Mouse (Mus musculus) CD4-positive helper T cell, adult 2 months (primary cell): ENCODE measurements around the gene Acsm2.
"Not testable (repeated sequence)": the region's sequence is repeated elsewhere in the genome, so short reads cannot be mapped to it uniquely, and the experiment has no call there.

Source experiments
- DNase-seq: peaks from one replicate; pipeline ENCODE4 v3.0.0-alpha.2; 2012; ENCODE audit warnings: low read depth, missing footprints, low spot score

Gene Acsm2

DNA sequence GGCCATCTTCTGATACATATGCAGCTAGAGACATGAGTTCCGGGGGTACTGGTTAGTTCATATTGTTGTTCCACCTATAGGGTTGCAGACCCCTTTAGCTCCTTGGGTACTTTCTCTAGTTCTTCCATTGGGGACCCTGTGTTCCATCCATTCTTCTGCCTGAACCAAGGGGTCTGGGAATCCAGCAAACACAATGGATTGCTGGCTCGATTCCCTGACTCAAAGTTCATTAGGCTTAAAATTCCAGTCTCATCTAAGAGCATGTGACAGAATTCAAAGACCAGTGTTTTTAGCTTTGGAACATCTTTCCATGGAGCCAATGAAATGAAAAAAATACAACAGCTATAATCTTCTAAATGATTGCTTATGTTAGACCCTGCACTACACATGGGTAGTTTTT is 8.3 kb downstream of the Acsm2 start:
- DNase-seq, result not testable (repeated sequence)

DNA sequence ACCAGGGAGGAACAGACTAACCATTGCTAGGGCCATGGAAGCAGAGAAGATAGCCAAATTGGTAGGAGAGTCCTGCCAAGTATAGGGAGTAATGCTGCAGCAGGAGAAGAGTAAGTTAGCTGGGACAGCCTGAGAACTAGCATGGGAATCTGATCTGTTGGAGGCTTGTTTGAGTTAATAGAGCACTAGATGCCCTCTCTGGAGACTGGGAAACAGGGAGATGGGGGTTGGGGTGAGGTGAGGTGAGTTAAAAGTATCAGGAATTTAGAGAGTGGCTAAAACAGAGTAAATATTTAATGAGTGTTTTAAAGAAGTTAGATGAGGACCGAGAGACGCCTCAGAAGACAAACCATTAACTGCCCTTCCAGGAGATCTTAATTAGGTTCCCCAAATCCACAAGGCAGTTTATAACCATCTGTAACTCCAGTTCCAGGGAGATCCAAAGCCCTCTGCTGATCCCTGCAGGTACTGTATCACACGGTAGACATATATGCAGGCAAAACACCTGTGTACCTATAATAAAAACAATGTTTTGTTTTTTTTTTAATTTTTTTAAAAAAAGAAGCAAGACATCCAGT is 40.5 kb downstream of the Acsm2 start:
- no peak for DNase-seq

DNA sequence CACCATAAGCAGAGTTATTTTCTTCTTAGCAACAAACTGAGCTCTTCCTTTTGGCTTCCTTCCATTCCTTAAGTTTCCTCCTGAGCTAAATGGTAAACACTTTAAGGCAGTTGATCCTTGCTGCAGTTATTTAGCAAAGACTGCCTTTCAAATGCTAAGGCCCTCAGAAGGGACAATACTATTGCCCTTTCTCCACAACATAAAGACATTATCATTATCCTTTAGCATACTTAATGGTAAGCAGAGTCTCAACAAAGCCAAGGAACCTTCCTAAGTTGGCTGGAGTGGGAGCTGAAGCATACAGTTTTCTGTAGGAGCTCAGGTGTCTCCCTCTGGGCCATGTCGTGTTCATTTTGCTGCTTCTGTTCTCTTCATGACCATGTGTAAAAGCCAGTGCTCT is 41.2 kb downstream of the Acsm2 start:
- no peak for DNase-seq

DNA sequence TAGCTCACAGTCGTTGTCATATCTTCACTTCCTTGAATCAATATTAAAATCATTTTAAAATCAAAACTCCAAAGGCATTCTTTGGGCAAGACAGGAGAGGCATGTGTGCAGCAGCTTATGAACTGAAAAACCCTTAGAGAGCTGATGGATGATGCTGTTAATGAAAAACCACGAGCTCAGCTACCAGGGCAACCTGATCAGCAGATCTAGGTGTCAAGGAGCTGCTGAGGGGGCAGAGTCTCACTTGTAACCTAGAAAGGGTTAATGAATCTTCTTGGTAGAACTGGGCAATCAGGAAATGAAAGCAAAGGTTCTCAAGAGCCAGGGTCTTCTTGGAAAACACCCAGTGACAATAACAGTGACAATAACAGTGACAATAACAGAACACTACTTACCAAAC is 42.4 kb downstream of the Acsm2 start:
- no peak for DNase-seq

DNA sequence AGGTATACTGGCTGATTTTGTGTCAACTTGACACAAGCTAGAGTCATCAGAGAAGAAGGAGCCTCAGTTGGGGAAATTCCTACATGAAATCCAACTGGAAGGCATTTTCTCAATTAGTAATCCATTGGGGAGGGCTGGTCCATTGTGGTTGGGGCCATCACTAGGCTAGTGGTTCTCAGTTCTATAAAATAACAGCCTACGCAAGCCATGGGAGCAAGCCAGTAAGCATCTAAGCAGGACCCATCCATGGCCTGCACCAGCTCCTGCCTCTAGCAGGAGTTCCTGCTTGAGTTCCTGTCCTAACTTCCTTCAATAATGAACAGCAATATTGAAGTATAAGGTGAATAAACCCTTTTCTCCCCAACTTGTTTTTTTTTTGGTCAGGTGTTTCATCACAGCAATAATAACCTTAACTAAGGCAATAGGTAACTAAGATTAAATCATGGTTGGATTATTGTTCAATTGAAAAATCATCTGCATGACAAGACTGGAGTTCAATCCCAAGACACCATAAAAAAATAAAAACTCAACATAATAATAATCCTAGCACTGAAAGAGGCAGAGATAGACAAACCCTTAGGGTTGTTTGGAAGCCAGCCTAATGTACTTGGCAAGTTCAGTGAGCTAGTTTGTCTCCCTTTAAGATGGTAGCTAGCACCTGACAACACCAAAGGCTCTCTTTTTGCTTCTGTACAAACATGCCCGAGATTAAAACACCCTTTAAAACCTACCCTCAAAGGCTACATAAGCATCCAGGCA is 47.2 kb downstream of the Acsm2 start:
- DNase-seq, result no peak

DNA sequence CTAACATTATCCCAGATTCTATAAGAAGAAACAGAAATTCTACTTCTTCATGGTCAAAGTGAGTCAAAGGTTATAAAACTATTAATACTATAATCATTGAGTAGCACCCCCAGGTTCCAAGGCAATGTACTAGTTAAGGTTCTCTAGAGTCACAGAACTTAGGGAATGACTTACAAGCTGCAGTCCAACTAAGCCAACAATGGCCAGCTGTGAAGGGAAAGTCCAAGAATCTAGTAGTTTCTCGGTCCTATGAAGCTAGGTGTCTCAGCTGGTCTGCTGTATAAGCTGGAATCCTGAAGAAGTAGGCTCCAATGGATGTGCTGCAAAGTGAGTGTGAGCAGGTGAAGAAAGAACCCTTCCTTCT is 47.8 kb downstream of the Acsm2 start:
- DNase-seq, result no peak

DNA sequence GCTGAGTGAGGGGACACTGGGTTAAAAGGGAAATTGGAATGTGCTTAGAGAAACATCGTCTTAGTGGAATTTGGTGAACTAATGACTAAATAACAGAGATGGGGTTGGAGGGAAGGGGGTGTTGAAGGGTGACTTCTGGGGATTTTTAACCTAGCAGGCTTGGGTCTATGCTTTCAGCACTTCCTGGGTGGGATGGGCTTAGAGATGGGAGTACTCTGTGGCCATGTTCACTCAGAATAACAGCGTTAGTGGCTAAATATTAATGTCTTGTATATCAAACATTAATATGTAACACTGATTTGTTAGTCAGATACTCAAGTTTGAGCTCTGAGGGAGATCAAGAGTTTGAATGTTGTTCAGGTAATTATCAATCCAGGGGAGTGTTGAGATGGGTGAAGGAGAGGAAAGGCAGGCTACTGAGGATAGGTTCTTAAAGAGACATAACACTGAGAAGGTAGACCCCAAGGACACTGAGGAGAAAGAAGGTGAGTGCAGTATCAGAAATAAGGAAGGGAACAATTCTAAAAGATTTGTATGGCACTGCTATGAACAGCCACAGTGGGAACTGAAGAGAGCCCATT is 50.9 kb downstream of the Acsm2 start:
- no peak for DNase-seq

DNA sequence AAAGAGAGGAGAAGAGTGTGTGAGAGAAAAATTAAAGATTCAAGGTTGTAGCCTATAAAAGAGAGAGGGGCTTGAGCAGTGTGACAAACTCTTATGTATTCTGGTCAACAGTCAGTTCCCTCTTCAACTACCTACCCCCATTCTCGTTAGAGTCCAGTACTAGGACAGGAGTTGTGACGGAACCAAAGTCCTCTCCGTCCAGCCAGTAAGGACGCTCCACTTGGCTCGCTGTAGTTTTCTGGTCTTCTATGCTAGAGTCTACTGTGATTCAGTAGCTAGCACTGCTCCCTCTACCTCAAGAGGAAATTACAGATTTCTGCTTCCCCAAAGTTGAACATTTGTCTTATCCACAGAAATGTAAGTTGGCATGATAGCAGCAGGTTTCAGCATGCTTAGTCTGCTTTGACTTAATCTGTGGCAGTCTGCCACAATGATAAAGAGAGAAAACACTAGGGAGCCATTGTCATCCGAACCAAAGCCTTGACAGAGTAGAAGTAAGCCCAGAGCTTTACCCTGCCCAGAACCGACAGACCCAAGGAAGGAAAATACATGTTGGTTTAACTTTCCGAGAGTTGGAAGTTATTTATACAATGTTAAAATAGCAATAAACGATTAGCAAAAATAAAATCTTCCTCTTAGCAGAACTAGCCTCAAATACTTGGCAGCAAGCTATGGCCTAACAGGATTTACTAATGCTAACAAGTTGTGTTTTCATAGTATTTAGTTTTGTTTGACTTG is 52.0 kb downstream of the Acsm2 start:
- DNase-seq, result no peak

DNA sequence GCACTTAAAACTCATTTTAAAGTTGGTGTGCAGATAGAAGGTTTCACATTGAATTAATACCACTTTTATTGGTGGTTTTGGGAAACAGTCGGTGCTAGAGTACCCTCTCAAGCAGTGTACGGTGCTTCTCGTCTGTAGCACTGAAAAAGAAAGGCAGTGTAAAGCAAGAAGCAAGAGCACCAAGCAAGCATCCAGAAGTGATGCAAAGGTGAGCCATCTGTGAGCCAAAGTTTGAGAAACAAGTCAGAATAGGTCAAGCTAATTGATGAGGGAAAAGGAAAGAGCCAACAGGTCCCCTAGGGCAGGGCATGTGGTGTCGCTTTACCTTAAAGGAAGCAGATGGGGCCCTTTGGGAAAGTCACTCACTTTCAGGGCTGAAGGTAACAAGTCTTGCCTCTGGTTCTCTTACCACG is 52.5 kb downstream of the Acsm2 start, which contains the start of gene Acsm1:
Acsm1 (plus strand) TSS at position 363 of the 413 bp plus-strand sequence.
- no peak for DNase-seq

DNA sequence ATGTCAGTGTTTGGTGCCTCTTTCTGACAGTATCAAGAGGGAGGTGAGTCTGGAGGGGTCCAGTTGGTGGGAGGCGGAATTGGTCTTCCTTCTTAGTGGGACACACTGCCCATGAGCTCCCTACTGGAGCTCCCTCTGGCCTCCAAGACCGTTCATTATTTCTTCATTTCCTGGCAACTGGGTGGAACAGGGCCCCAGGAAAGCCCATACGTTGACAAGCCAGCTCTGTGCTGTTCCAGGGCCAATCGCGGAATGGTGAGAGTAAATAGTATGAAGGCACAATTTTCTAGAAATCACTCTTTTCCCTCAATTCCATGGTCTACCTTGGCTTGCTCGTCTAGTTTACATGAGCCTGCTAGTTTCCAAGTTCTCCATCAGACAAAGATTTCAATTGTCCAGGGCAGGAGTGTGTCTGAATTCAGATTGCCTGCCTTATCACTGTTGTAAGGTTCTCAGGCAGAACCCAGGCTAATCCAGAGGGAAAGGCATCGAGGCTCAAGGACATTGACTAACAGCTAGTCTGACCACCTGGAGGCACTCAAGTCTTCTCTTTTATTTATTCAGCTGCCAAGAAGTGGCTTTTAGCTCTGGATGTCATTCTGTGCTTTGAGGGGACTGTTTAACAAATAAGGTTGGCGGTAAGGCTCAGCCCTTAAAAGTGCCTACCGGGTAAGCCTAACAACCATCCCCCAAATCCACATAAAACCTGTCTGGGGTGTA is 53.8 kb downstream of the Acsm2 start:
- DNase-seq, result no peak

DNA sequence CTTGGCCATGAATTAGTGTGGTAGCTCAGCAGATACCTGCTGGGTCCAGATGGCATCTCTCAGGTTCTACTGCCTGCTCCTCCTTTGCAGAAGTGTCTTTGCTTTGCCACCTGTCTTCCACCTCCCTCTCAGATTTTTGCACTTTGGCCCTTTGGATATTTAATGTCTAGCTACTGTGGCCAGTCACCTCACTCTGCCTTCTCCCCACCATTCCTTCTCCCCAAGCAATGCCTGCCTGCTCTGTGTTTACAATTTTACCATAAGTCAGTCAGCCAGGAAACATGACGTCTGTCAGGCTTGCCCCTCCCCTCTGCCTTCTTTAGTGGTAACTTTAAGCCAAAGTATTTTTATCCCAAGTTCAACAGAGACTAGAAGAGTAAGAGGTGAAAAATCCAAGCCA is 62.4 kb downstream of the Acsm2 start:
- no peak for DNase-seq

DNA sequence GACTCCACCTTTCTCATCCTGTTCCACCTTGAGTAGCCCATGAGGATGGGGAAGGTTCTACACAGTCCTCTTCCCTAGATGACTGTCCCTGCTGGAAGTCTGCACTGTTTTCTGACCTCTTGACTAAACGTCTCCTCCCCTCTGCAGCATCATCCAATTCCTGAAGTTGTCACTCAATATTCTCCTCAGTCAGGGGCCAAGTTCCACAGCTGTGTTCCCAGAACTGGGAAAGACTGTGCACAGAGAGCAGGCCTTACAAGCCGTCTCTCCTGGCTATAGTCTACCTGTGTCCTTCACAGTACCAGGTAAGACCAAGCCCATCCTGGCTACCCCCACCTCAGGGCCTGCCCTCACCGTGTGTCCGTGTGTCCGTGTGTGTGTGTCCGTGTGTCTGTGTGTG is 63.5 kb downstream of the Acsm2 start:
- no peak for DNase-seq

DNA sequence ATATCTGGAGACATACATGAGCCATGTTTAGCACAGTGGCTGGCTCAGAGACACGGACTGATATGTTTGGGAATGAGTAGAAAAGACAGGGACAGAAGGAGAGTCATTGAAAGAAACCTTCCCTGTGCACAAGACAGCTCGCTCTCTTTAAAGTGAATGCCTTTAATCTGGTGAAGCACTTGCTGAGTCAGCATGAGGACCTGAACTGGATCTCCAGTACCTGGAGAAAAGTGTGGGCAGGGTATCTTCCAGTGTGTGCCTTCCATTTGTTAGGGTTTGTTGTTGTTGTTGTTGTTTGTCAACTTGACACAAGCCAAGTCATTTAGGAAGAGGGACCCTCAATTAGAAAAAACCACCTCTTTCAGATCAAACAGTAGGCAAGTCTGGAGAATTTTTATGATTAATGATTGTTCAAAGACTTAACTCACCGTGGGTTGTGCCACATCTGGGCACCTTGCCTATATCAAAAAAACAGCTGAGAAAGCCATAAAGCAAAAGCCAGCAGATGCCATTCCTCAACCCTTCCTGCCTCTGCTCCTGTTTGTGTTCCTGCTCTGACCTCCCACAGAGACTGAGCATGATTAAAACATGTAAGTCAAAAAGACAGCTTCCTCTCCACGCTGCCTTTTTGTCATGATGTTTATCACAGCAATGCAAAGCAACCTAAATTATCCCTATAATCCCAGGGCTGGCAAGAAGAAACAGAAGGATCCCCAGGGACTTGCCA is 64.2 kb downstream of the Acsm2 start:
- no peak for DNase-seq

DNA sequence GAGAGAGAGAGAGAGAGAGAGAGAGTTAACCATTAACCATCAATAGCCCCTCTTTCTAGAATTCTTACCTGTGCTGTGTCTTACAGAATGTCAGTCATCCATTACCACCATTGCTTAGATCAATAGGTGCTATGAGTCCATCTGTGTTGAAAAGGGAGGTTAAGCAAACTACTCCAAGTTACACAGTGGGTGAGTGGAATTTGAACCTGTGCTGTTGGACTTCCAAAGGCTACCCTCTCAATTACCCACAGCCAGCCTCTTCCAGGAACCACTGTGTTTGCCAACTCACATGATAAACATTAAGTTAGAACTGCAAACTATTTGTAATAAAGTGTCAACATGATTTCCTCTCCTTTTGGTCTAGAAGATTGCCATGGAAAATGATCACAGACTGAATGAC is 66.0 kb downstream of the Acsm2 start:
- no peak for DNase-seq

DNA sequence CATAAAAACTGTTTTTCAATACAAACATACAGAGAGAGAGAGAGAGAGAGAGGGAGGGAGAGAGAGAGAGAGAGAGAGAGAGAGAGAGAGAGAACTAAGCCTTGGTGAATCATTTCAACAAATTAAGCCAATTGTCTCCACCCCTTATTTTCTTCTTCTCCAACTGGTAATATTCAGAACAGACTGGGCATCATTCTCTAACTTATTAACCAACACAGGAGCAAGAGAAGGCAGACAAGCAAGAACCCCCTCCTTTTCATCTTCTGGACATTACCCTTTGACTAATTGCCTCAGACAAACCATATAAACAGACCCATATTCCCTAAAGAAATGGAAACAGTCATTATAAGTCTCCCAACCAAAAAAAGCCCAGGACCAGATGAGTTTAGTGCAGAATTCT is 84.6 kb downstream of the Acsm2 start:
- DNase-seq, result no peak

DNA sequence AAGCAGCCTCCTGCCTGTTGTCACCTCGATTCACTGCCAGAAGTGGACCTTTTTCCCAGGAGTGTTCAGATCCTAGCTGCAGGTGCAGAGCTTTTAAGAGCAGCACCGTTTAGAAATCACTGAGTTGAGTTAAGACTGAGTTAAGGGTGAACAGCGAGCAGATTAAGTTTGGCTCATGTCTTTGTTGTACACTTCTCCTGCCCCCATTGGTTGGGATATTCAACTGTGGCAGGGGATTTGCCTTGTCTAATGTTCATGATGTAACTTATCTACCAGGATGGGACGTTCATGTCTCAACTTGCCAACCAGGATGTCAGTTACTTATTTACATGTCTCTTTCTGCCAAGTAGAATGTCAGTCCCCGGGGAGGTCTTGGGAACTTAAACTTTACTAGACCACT is 88.2 kb downstream of the Acsm2 start:
- no peak for DNase-seq
